ENCODE assay signal across 12 mouse cellular contexts in genomic region chr7:67486925-67487760, GRCm38 (mm10).
DNase-seq lines count a peak whose midpoint lies in the region; ATAC-seq and TF ChIP-seq lines count a peak whose summit lies in the region.
"Had no signal": no experiment of that assay in that cellular context is flagged by ENCODE, and none has a peak within 500 bp of the region (broad histone marks: within the 10 kb centered on the region; RNA-seq: fewer than 3 reads in every experiment).

No protein-coding gene starts in this region.

- WGBS in heart, embryonic 11.5 days (ENCODE audit: insufficient replicate concordance): 74% methylated on average over 15 of the region's 15 CpGs
- 52% methylated on average over 15 of the region's 15 CpGs for WGBS in embryonic facial prominence, embryonic 15.5 days
- 63% methylated on average over 15 of the region's 15 CpGs for WGBS in hindbrain, postnatal 0 days

- H3K9ac ChIP-seq in heart, embryonic 11.5 days (ENCODE audit: low read depth, low read length): no peak overlapping the region
- no peak overlapping the region for H3K9ac ChIP-seq in embryonic facial prominence, embryonic 15.5 days
- no peak overlapping the region for H3K9ac ChIP-seq in hindbrain, postnatal 0 days (replicated peaks; ENCODE audit: low read length)
- H3K9ac ChIP-seq: liver, embryonic 14.5 days; midbrain, embryonic 12.5 days had no signal

- peak; percentile 53 to 65 for DNase-seq in heart, adult 18-20 months
- peak; percentile 76 to 79 for DNase-seq in cerebellum, adult 18-20 months
- DNase-seq in hindbrain, postnatal 0 days (ENCODE audit: low spot score): peak; percentile 46
- no peak for DNase-seq in MN1 (ENCODE audit: low spot score)
- DNase-seq: right cerebral cortex, adult 18-20 months had no signal

- no peak overlapping the region for H3K27ac ChIP-seq in heart, embryonic 11.5 days (ENCODE audit: low read depth, low read length)
- H3K27ac ChIP-seq in embryonic facial prominence, embryonic 15.5 days (replicated peaks): 0 out of 2 replicates have a peak overlapping the region, but pooled peaks have one; percentile 39
- 0 out of 2 replicates have a peak overlapping the region, but pooled peaks have one; percentile 51 for H3K27ac ChIP-seq in hindbrain, postnatal 0 days
- H3K27ac ChIP-seq: liver, embryonic 14.5 days; midbrain, embryonic 12.5 days had no signal

- no peaks in the 10 kb centered on the region for H3K9me3 ChIP-seq in heart, embryonic 11.5 days (replicated peaks; ENCODE audit: control insufficient read depth, low read length)
- no peaks in the 10 kb centered on the region for H3K9me3 ChIP-seq in embryonic facial prominence, embryonic 15.5 days (replicated peaks)
- no peaks in the 10 kb centered on the region for H3K9me3 ChIP-seq in hindbrain, postnatal 0 days (ENCODE audit: low read length)
- H3K9me3 ChIP-seq: midbrain, embryonic 12.5 days had no signal

- no peak overlapping the region for H3K4me3 ChIP-seq in heart, embryonic 11.5 days (ENCODE audit: low read depth, low read length)
- H3K4me3 ChIP-seq in embryonic facial prominence, embryonic 15.5 days (replicated peaks): no peak overlapping the region
- no peak overlapping the region for H3K4me3 ChIP-seq in hindbrain, postnatal 0 days (ENCODE audit: low read length)
- H3K4me3 ChIP-seq: midbrain, embryonic 12.5 days had no signal

- H3K36me3 ChIP-seq in heart, embryonic 11.5 days (ENCODE audit: control insufficient read depth, insufficient read depth, low read length): no peaks in the 10 kb centered on the region
- no peaks in the 10 kb centered on the region for H3K36me3 ChIP-seq in embryonic facial prominence, embryonic 15.5 days
- no peaks in the 10 kb centered on the region for H3K36me3 ChIP-seq in hindbrain, postnatal 0 days (ENCODE audit: insufficient read depth, low read length)
- H3K36me3 ChIP-seq: midbrain, embryonic 12.5 days had no signal

- no peak overlapping the region for H3K4me2 ChIP-seq in heart, embryonic 11.5 days
- no peak overlapping the region for H3K4me2 ChIP-seq in embryonic facial prominence, embryonic 15.5 days (replicated peaks)
- H3K4me2 ChIP-seq in hindbrain, postnatal 0 days (ENCODE audit: low read depth, low read length): no peak overlapping the region
- H3K4me2 ChIP-seq: midbrain, embryonic 12.5 days had no signal

- no peak for ATAC-seq in heart, embryonic 11.5 days (replicated peaks; ENCODE audit: insufficient number of reproducible peaks, low FRiP score, low TSS enrichment)
- no peak for ATAC-seq in embryonic facial prominence, embryonic 15.5 days (ENCODE audit: insufficient number of reproducible peaks, low FRiP score, low TSS enrichment, low read depth)
- ATAC-seq in hindbrain, postnatal 0 days: peak; percentile 61
- no peak for ATAC-seq in erythroid progenitor cell, adult 5-6 weeks (replicated peaks; ENCODE audit: low FRiP score, poor library complexity, severe bottlenecking)
- ATAC-seq in CD4-positive, CD25-positive, alpha-beta regulatory T cell, adult 4 months: no peak

- peaks cover 5% of the 10 kb centered on the region for H3K4me1 ChIP-seq in heart, embryonic 11.5 days (ENCODE audit: control insufficient read depth, insufficient read depth, low read length)
- H3K4me1 ChIP-seq in embryonic facial prominence, embryonic 15.5 days: peaks cover 15% of the 10 kb centered on the region
- peaks cover 14% of the 10 kb centered on the region for H3K4me1 ChIP-seq in hindbrain, postnatal 0 days (ENCODE audit: insufficient read depth, low read length)
- H3K4me1 ChIP-seq: midbrain, embryonic 12.5 days had no signal

- no peaks in the 10 kb centered on the region for H3K27me3 ChIP-seq in heart, embryonic 11.5 days (ENCODE audit: control insufficient read depth, insufficient read depth, low read length)
- no peaks in the 10 kb centered on the region for H3K27me3 ChIP-seq in embryonic facial prominence, embryonic 15.5 days
- no peaks in the 10 kb centered on the region for H3K27me3 ChIP-seq in hindbrain, postnatal 0 days (ENCODE audit: insufficient read depth, low read length)
- H3K27me3 ChIP-seq: CH12.LX; midbrain, embryonic 12.5 days had no signal

- no peak for TF ChIP-seq CTCF in hindbrain, postnatal 0 days (IDR thresholded peaks at IDR 0.05; ENCODE audit: low read depth)
